8 mouse cellular contexts compared by ENCODE assay signal in genomic region chr10:86686017-86686360, GRCm38 (mm10). TPM values are rescaled to one million over a fixed set of nuclear protein-coding genes. Genes with fewer than 3 reads are reported as not detected.
A peak's percentile ranks its signal among the peaks of the same experiment; 100 is the strongest.
DNase-seq lines count a peak whose midpoint lies in the region; ATAC-seq and TF ChIP-seq lines count a peak whose summit lies in the region.
"Not testable (repeated sequence)": the region's sequence is repeated elsewhere in the genome, so short reads cannot be mapped to it uniquely, and the experiment has no call there.

No protein-coding gene starts in this region.

- H3K36me3 ChIP-seq in E14TG2a.4 (ENCODE audit: insufficient read depth, low read length) (peaks cover 16% of the 10 kb centered on the region), myocyte (ENCODE audit: control insufficient read depth, insufficient read depth) (peaks cover 13% of the 10 kb centered on the region)
- H3K36me3 ChIP-seq in embryonic facial prominence, embryonic 14.5 days (ENCODE audit: control insufficient read depth, insufficient read depth, low read length) = peaks cover 14% of the 10 kb centered on the region
- not testable (repeated sequence) for H3K36me3 ChIP-seq in hindbrain, embryonic 15.5 days; stomach, postnatal 0 days (ENCODE audit: control insufficient read depth, insufficient read depth, low read length)
- peaks cover 15% of the 10 kb centered on the region for H3K36me3 ChIP-seq in lung, embryonic 14.5 days (ENCODE audit: insufficient read depth)

- not testable (repeated sequence) for H3K27me3 ChIP-seq in E14TG2a.4 (ENCODE audit: insufficient read depth, low read length); embryonic facial prominence, embryonic 14.5 days (replicated peaks; ENCODE audit: control insufficient read depth, insufficient read depth, low read length); hindbrain, embryonic 15.5 days; lung, embryonic 14.5 days (ENCODE audit: insufficient read depth, low read length); myocyte (ENCODE audit: control insufficient read depth, insufficient read depth, insufficient read length); stomach, postnatal 0 days (ENCODE audit: control insufficient read depth, insufficient read depth, low read length)

- TF ChIP-seq CTCF in E14TG2a.4 (conservative IDR thresholded peaks at IDR 0.05; ENCODE audit: low read length); gastrocnemius, adult 2 months (IDR thresholded peaks at IDR 0.05); left cerebral cortex, adult 2 months (IDR thresholded peaks at IDR 0.05); lung, embryonic 14.5 days (IDR thresholded peaks at IDR 0.05; ENCODE audit: low read depth); stomach, postnatal 0 days (IDR thresholded peaks at IDR 0.05; ENCODE audit: low read depth): not testable (repeated sequence)

- H3K79me2 ChIP-seq in myocyte (ENCODE audit: control insufficient read depth, insufficient read depth) = not testable (repeated sequence)

- DNase-seq in embryonic facial prominence, embryonic 14.5 days (ENCODE audit: low spot score); gastrocnemius, adult 2 months; left cerebral cortex, adult 2 months (ENCODE audit: extremely low spot score in 1 of 2, low spot score in 2 of 2); stomach, postnatal 0 days (ENCODE audit: low spot score): not testable (repeated sequence)
- DNase-seq in lung, embryonic 14.5 days = peak; percentile 1

- H3K27ac ChIP-seq in embryonic facial prominence, embryonic 14.5 days (replicated peaks; ENCODE audit: low read depth, low read length); left cerebral cortex, adult 2 months; lung, embryonic 14.5 days (ENCODE audit: low read depth); stomach, postnatal 0 days (replicated peaks): not testable (repeated sequence)
- peak overlapping the region; percentile 94 for H3K27ac ChIP-seq in gastrocnemius, adult 2 months
- peak overlapping the region; percentile 84; the same call in 1 of the 2 replicates for H3K27ac ChIP-seq in hindbrain, embryonic 15.5 days (replicated peaks)

- peak overlapping the region; percentile 57 for H3K4me2 ChIP-seq in embryonic facial prominence, embryonic 14.5 days (ENCODE audit: low read depth, low read length)
- peak overlapping the region; percentile 79 for H3K4me2 ChIP-seq in hindbrain, embryonic 15.5 days
- peak overlapping the region; percentile 70 for H3K4me2 ChIP-seq in lung, embryonic 14.5 days
- H3K4me2 ChIP-seq in myocyte (ENCODE audit: low read depth) = peak overlapping the region; percentile 81
- H3K4me2 ChIP-seq in stomach, postnatal 0 days (replicated peaks; ENCODE audit: low read depth) = peak overlapping the region; percentile 74

- H3K4me3 ChIP-seq in E14TG2a.4 (replicated peaks; ENCODE audit: low read length) (peak overlapping the region; percentile 84), myocyte (peak overlapping the region; percentile 69)
- peak overlapping the region; percentile 67 for H3K4me3 ChIP-seq in embryonic facial prominence, embryonic 14.5 days (ENCODE audit: low read depth, low read length)
- H3K4me3 ChIP-seq in gastrocnemius, adult 2 months = peak overlapping the region; percentile 91
- peak overlapping the region; percentile 85 for H3K4me3 ChIP-seq in hindbrain, embryonic 15.5 days
- peak overlapping the region; percentile 73 for H3K4me3 ChIP-seq in left cerebral cortex, adult 2 months
- H3K4me3 ChIP-seq in lung, embryonic 14.5 days (ENCODE audit: low read depth, low read length) = peak overlapping the region; percentile 63
- H3K4me3 ChIP-seq in stomach, postnatal 0 days (ENCODE audit: low read depth, low read length) = peak overlapping the region; percentile 64

- TF ChIP-seq EP300 in stomach, postnatal 0 days (optimal IDR thresholded peaks at IDR 0.05) = not testable (repeated sequence)

- peak overlapping the region; percentile 80 for H3K9ac ChIP-seq in embryonic facial prominence, embryonic 14.5 days (ENCODE audit: low read depth, low read length)
- peak overlapping the region; percentile 86 for H3K9ac ChIP-seq in hindbrain, embryonic 15.5 days
- H3K9ac ChIP-seq in lung, embryonic 14.5 days = peak overlapping the region; percentile 79
- H3K9ac ChIP-seq in stomach, postnatal 0 days (ENCODE audit: low read length) = peak overlapping the region; percentile 80

- WGBS in embryonic facial prominence, embryonic 14.5 days = 19% methylated on average over 9 of the region's 9 CpGs
- WGBS in hindbrain, embryonic 15.5 days = 25% methylated on average over 9 of the region's 9 CpGs
- 17% methylated on average over 9 of the region's 9 CpGs for WGBS in lung, embryonic 14.5 days
- 13% methylated on average over 9 of the region's 9 CpGs for WGBS in stomach, postnatal 0 days

- not testable (repeated sequence) for H3K9me3 ChIP-seq in E14TG2a.4 (ENCODE audit: low read length); embryonic facial prominence, embryonic 14.5 days (ENCODE audit: control insufficient read depth, low read length); hindbrain, embryonic 15.5 days; lung, embryonic 14.5 days (ENCODE audit: low read depth, low read length); stomach, postnatal 0 days (ENCODE audit: control insufficient read depth, low read length)

- H3K4me1 ChIP-seq in E14TG2a.4 (replicated peaks; ENCODE audit: low read depth, low read length); embryonic facial prominence, embryonic 14.5 days (ENCODE audit: control insufficient read depth, insufficient read depth, low read length); hindbrain, embryonic 15.5 days (replicated peaks); lung, embryonic 14.5 days (ENCODE audit: insufficient read depth); stomach, postnatal 0 days (replicated peaks; ENCODE audit: control insufficient read depth, insufficient read depth): not testable (repeated sequence)

- H3ac ChIP-seq in myocyte (ENCODE audit: control insufficient read depth, insufficient read length) = peak overlapping the region; percentile 50

- not testable (repeated sequence) for TF ChIP-seq POLR2A in myocyte (IDR thresholded peaks at IDR 0.05; ENCODE audit: insufficient read length, low read depth)

- ATAC-seq in embryonic facial prominence, embryonic 14.5 days (ENCODE audit: low read depth); lung, embryonic 14.5 days (ENCODE audit: insufficient read depth): not testable (repeated sequence)
- 0 out of 2 replicates have a peak, but pooled peaks have one; percentile 20 for ATAC-seq in hindbrain, embryonic 15.5 days (ENCODE audit: low FRiP score, low read depth)
- peak; percentile 21; the same call in 1 of the 2 replicates for ATAC-seq in stomach, postnatal 0 days (ENCODE audit: low FRiP score, low TSS enrichment)

- intact Hi-C loops in gastrocnemius, adult 2 months (cut with DNase I); left cerebral cortex, adult 2 months (cut with DNase I): not testable (repeated sequence)

RNA-seq across cellular contexts. Expression of gene Hsp90b1, which starts 19.3 kb away (rescaled TPM):
- polyA plus RNA-seq in embryonic facial prominence, embryonic 14.5 days (2014; fragmentation: Nextera tagmentation; extraction: Ambion mirVana) = 497 and 498 TPM in 2 replicates
- total RNA-seq in gastrocnemius, adult 2 months (2021) = 100 to 1,000 TPM; 108 to 149 TPM
- 308 and 330 TPM in 2 replicates for polyA plus RNA-seq in hindbrain, embryonic 15.5 days (2015; fragmentation: Nextera tagmentation; extraction: Ambion mirVana)
- 100 to 1,000 TPM; 328 to 352 TPM for total RNA-seq in left cerebral cortex, adult 2 months (2021)
- 592 and 645 TPM in 2 replicates for polyA plus RNA-seq in lung, embryonic 14.5 days (2014; fragmentation: Nextera tagmentation; extraction: Ambion mirVana)
- polyA plus RNA-seq in myocyte (2012; fragmentation: generic; extraction: Trizol) = 138 TPM
- polyA plus RNA-seq in stomach, postnatal 0 days (2015; fragmentation: Nextera tagmentation; extraction: Ambion mirVana) = 402 and 403 TPM in 2 replicates

RNA-seq across cellular contexts. Expression of gene Ttc41, which starts 19.6 kb away (rescaled TPM):
- polyA plus RNA-seq in embryonic facial prominence, embryonic 14.5 days (2014; fragmentation: Nextera tagmentation; extraction: Ambion mirVana) = 1.1 and 1.6 TPM in 2 replicates
- total RNA-seq in gastrocnemius, adult 2 months (2021) = 1 to 10 TPM; 2.3 to 2.5 TPM
- 1.7 and 2.0 TPM in 2 replicates for polyA plus RNA-seq in hindbrain, embryonic 15.5 days (2015; fragmentation: Nextera tagmentation; extraction: Ambion mirVana)
- 1 to 10 TPM; 1.4 to 1.5 TPM for total RNA-seq in left cerebral cortex, adult 2 months (2021)
- 1.3 and 2.0 TPM in 2 replicates for polyA plus RNA-seq in lung, embryonic 14.5 days (2014; fragmentation: Nextera tagmentation; extraction: Ambion mirVana)
- 0.40 TPM for polyA plus RNA-seq in myocyte (2012; fragmentation: generic; extraction: Trizol)
- 0.38 and 0.47 TPM in 2 replicates for polyA plus RNA-seq in stomach, postnatal 0 days (2015; fragmentation: Nextera tagmentation; extraction: Ambion mirVana)
